Mouse (Mus musculus): ENCODE measurements around the gene Nol10. TPM values are rescaled to one million over a fixed set of nuclear protein-coding genes. Genes with fewer than 3 reads are reported as not detected.

Nol10 gene
- polyA plus RNA-seq, 2 experiments, result 17.3 to 18.0 TPM

DNA sequence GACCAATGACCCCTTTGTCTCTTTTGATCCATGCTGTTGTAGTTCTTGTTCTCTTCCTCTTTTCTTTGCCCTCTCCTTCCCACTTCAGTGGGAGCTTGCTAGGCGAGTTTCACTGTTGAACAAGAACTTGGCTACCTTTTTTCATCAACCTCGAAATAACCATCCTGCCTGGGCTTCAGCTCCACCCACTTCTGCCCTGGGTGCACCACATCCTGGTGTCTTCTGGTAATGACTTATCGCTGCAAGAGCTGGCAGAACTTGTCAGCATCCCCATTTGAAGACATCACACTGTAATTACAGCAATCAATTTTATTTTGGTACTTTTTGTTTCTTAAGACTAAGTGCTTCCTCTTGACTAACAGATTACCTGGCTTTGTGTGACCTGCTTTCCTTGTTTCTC lies 24.4 kb downstream of the Nol10 start:
- 85% methylated on average over 3 of the region's 3 CpGs for WGBS
- TF ChIP-seq POLR2A (IDR thresholded peaks at IDR 0.05; ENCODE audit: borderline replicate concordance, extremely low read depth, insufficient read depth, insufficient read length), result no peak
- Histone ChIP-seq H3K36me3 (ENCODE audit: control insufficient read depth, insufficient read depth, low read length) (peaks cover 77% of the 10 kb centered on the region), H3K27ac (replicated peaks; ENCODE audit: low read depth, low read length) (no peak overlapping the region), H3K9ac (ENCODE audit: low read depth, low read length, severe bottlenecking) (no peak overlapping the region), H3K9me3 (ENCODE audit: control insufficient read depth, low read length) (no peaks in the 10 kb centered on the region), H3K4me2 (replicated peaks; ENCODE audit: low read depth, low read length, severe bottlenecking) (no peak overlapping the region), H3K4me3 (replicated peaks; ENCODE audit: low read length) (no peak overlapping the region), H3K27me3 (ENCODE audit: control insufficient read depth, insufficient read depth, low read length) (no peaks in the 10 kb centered on the region), H3K4me1 (ENCODE audit: control insufficient read depth, insufficient read depth, low read length) (no peaks in the 10 kb centered on the region)
- no peak for ATAC-seq (ENCODE audit: low FRiP score, low read depth)
- no peak for DNase-seq (ENCODE audit: low spot score)

DNA sequence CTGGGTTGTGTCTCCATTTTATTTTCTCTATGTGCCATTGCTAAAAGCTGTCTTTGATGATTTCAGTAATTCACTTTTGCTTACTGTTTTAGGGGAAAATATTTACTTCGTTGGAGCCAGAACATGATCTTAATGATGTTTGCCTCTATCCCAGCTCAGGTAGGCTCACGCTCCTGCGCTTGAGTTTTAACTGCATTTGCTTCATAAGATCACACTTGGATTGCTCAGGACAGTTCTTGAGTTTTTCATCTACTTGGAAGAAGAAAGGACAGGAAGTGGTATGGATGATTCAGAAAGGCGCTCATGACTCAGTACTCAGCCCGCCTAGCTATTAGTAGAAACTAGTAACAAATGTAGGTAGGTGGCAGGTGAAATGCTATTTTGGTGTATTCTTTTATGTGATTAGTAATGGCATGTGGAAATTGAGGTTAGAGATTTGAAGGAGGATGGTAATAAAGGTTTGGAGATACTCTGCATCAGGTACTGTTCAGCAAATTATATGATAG lies 25.3 kb downstream of the Nol10 start:
- Histone ChIP-seq H3K4me2 (replicated peaks; ENCODE audit: low read depth, low read length, severe bottlenecking) (no peak overlapping the region), H3K9me3 (ENCODE audit: control insufficient read depth, low read length) (no peaks in the 10 kb centered on the region), H3K27me3 (ENCODE audit: control insufficient read depth, insufficient read depth, low read length) (no peaks in the 10 kb centered on the region), H3K4me3 (replicated peaks; ENCODE audit: low read length) (no peak overlapping the region), H3K36me3 (ENCODE audit: control insufficient read depth, insufficient read depth, low read length) (peaks cover 86% of the 10 kb centered on the region), H3K27ac (replicated peaks; ENCODE audit: low read depth, low read length) (no peak overlapping the region), H3K4me1 (ENCODE audit: control insufficient read depth, insufficient read depth, low read length) (no peaks in the 10 kb centered on the region), H3K9ac (ENCODE audit: low read depth, low read length, severe bottlenecking) (no peak overlapping the region)
- WGBS, result 96% methylated on average over 5 of the region's 5 CpGs
- no peak for TF ChIP-seq POLR2A (IDR thresholded peaks at IDR 0.05; ENCODE audit: borderline replicate concordance, extremely low read depth, insufficient read depth, insufficient read length)
- ATAC-seq (ENCODE audit: low FRiP score, low read depth) (no peak), DNase-seq (ENCODE audit: low spot score) (no peak)

- ATAC-seq (ENCODE audit: low FRiP score, low read depth) (no peak), DNase-seq (ENCODE audit: low spot score) (no peak)
- no peak overlapping the region for H3K27ac ChIP-seq (replicated peaks; ENCODE audit: low read depth, low read length)
- no peak for TF ChIP-seq POLR2A (IDR thresholded peaks at IDR 0.05; ENCODE audit: borderline replicate concordance, extremely low read depth, insufficient read depth, insufficient read length)
- no peak overlapping the region for H3K4me2 ChIP-seq (replicated peaks; ENCODE audit: low read depth, low read length, severe bottlenecking)
- H3K9me3 ChIP-seq (ENCODE audit: control insufficient read depth, low read length), result no peaks in the 10 kb centered on the region
- no peaks in the 10 kb centered on the region for H3K4me1 ChIP-seq (ENCODE audit: control insufficient read depth, insufficient read depth, low read length)
- peaks cover 87% of the 10 kb centered on the region for H3K36me3 ChIP-seq (ENCODE audit: control insufficient read depth, insufficient read depth, low read length)
- no peak overlapping the region for H3K9ac ChIP-seq (ENCODE audit: low read depth, low read length, severe bottlenecking)
- H3K4me3 ChIP-seq (replicated peaks; ENCODE audit: low read length), result no peak overlapping the region
- no peaks in the 10 kb centered on the region for H3K27me3 ChIP-seq (ENCODE audit: control insufficient read depth, insufficient read depth, low read length)
- WGBS, result 92% methylated on average over 4 of the region's 4 CpGs
These were observed 27.0 kb downstream of the Nol10 start for GRCm38 (mm10) chr12:17375243-17375642.

DNA sequence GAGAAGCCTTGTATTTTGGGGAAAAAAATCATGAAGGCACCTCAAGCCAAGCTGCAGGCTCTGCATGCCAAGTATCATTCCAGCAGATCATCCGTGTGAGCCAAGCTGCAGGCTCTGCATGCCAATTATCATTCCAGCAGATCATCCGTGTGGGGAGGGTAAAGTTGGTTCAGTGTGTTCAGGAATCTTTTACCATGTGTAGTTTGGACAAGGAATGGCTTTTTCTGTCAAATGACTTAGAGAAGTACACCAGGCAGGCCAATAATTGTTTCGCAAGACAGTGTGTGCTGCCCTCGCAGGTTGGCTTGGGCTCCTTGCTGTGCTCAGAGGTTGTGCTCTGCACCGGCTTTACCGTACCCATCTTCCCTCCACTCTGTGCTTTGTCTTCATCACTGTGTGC lies 28.3 kb downstream of the Nol10 start:
- Histone ChIP-seq H3K9ac (ENCODE audit: low read depth, low read length, severe bottlenecking) (no peak overlapping the region), H3K9me3 (ENCODE audit: control insufficient read depth, low read length) (no peaks in the 10 kb centered on the region), H3K27ac (replicated peaks; ENCODE audit: low read depth, low read length) (no peak overlapping the region), H3K36me3 (ENCODE audit: control insufficient read depth, insufficient read depth, low read length) (peaks cover 84% of the 10 kb centered on the region), H3K27me3 (ENCODE audit: control insufficient read depth, insufficient read depth, low read length) (no peaks in the 10 kb centered on the region), H3K4me2 (replicated peaks; ENCODE audit: low read depth, low read length, severe bottlenecking) (no peak overlapping the region), H3K4me3 (replicated peaks; ENCODE audit: low read length) (no peak overlapping the region), H3K4me1 (ENCODE audit: control insufficient read depth, insufficient read depth, low read length) (no peaks in the 10 kb centered on the region)
- no peak for TF ChIP-seq POLR2A (IDR thresholded peaks at IDR 0.05; ENCODE audit: borderline replicate concordance, extremely low read depth, insufficient read depth, insufficient read length)
- ATAC-seq (ENCODE audit: low FRiP score, low read depth), result no peak
- no peak for DNase-seq (ENCODE audit: low spot score)
- 87% methylated on average over 6 of the region's 6 CpGs for WGBS

DNA sequence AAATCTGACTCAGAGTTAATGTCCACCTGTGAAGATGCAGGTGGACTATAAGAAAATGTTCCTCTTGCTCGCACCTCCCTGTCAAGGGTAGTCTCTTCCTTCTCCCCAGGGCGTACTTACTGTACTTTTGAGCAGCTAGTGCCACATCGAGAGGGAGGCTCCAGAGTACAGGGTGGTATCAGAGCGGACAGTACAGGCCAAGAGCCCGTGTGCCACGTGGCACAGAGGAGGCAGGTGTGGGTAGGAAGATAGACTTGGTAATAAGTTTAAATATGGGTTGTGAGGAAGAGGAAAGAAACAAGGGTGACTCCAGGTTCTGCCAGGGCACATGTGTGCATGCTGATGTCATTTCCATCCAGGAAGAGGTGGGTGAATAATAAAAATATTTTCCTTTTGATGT lies 32.7 kb downstream of the Nol10 start:
- H3K4me2 ChIP-seq (replicated peaks; ENCODE audit: low read depth, low read length, severe bottlenecking), result no peak overlapping the region
- no peak overlapping the region for H3K4me3 ChIP-seq (replicated peaks; ENCODE audit: low read length)
- no peak overlapping the region for H3K27ac ChIP-seq (replicated peaks; ENCODE audit: low read depth, low read length)
- peaks cover 60% of the 10 kb centered on the region for H3K36me3 ChIP-seq (ENCODE audit: control insufficient read depth, insufficient read depth, low read length)
- H3K9me3 ChIP-seq (ENCODE audit: control insufficient read depth, low read length), result no peaks in the 10 kb centered on the region
- DNase-seq (ENCODE audit: low spot score), result no peak
- no peaks in the 10 kb centered on the region for H3K4me1 ChIP-seq (ENCODE audit: control insufficient read depth, insufficient read depth, low read length)
- H3K9ac ChIP-seq (ENCODE audit: low read depth, low read length, severe bottlenecking), result no peak overlapping the region
- ATAC-seq (ENCODE audit: low FRiP score, low read depth), result no peak
- H3K27me3 ChIP-seq (ENCODE audit: control insufficient read depth, insufficient read depth, low read length), result no peaks in the 10 kb centered on the region
- TF ChIP-seq POLR2A (IDR thresholded peaks at IDR 0.05; ENCODE audit: borderline replicate concordance, extremely low read depth, insufficient read depth, insufficient read length), result no peak
- WGBS, result 91% methylated on average over 6 of the region's 6 CpGs

DNA sequence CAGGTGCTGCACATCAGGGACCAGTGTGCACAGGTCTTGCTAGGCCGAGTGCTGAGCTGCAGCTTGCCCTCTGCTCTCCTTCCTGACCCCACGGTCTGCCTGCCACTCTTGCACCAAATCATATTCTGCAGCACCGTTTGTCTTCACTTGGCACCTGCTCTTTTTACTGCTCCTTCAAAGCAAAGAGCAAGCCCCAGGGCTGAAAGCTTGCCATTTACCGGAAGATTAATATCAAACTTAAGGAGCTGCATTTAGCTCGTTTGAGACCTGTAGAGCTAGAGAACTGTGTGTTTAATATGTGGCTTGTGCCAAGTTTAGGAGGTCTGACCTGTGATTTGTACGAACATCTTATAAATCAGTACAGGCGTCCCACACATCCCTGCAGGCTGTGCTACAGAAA lies 34.5 kb downstream of the Nol10 start:
- H3K27ac ChIP-seq (replicated peaks; ENCODE audit: low read depth, low read length), result no peak overlapping the region
- no peak for DNase-seq (ENCODE audit: low spot score)
- H3K27me3 ChIP-seq (ENCODE audit: control insufficient read depth, insufficient read depth, low read length), result no peaks in the 10 kb centered on the region
- no peaks in the 10 kb centered on the region for H3K4me1 ChIP-seq (ENCODE audit: control insufficient read depth, insufficient read depth, low read length)
- H3K4me2 ChIP-seq (replicated peaks; ENCODE audit: low read depth, low read length, severe bottlenecking), result no peak overlapping the region
- H3K9me3 ChIP-seq (ENCODE audit: control insufficient read depth, low read length), result no peaks in the 10 kb centered on the region
- no peak overlapping the region for H3K9ac ChIP-seq (ENCODE audit: low read depth, low read length, severe bottlenecking)
- H3K36me3 ChIP-seq (ENCODE audit: control insufficient read depth, insufficient read depth, low read length), result peaks cover 44% of the 10 kb centered on the region
- 54% methylated on average over 7 of the region's 7 CpGs for WGBS
- ATAC-seq (ENCODE audit: low FRiP score, low read depth), result no peak
- TF ChIP-seq POLR2A (IDR thresholded peaks at IDR 0.05; ENCODE audit: borderline replicate concordance, extremely low read depth, insufficient read depth, insufficient read length), result no peak
- no peak overlapping the region for H3K4me3 ChIP-seq (replicated peaks; ENCODE audit: low read length)
